Mouse (Mus musculus) ES-Bruce4 (cell line): ENCODE data around the gene Cnnm2. TPM values are rescaled to one million over a fixed set of nuclear protein-coding genes. Genes with fewer than 3 reads are reported as not detected.

ENCODE experiments used
- H3K27ac ChIP-seq: 2 replicates; pipeline ENCODE4 v1.5.1; 2012; ENCODE audit warnings: low read length, inconsistent platforms; ENCODE audit not compliant: insufficient read depth
- H3K27me3 ChIP-seq: 2 replicates; pipeline ENCODE4 v1.6.1; 2012; ENCODE audit warnings: mild to moderate bottlenecking, low read length, inconsistent platforms; ENCODE audit not compliant: control insufficient read depth, poor library complexity, insufficient read depth, severe bottlenecking
- H3K36me3 ChIP-seq: 2 replicates; pipeline ENCODE4 v1.6.1; 2012; ENCODE audit warnings: inconsistent platforms, mild to moderate bottlenecking, low read length, moderate library complexity; ENCODE audit not compliant: control insufficient read depth, poor library complexity, insufficient read depth, severe bottlenecking
- H3K4me1 ChIP-seq: one replicate; pipeline ENCODE4 v1.8.1; 2011; ENCODE audit warnings: low read length; ENCODE audit not compliant: control insufficient read depth, insufficient read depth
- H3K4me3 ChIP-seq: 2 replicates; pipeline ENCODE4 v1.5.1; 2011; ENCODE audit warnings: low read depth, mild to moderate bottlenecking, low read length
- H3K9ac ChIP-seq: 2 replicates; pipeline ENCODE4 v1.6.1; 2012; ENCODE audit warnings: low read depth, mild to moderate bottlenecking, inconsistent platforms; ENCODE audit not compliant: poor library complexity, severe bottlenecking
- H3K9me3 ChIP-seq: replicated peaks from 2 replicates; pipeline ENCODE4 v1.6.1; 2012; ENCODE audit warnings: mild to moderate bottlenecking, low read length, inconsistent platforms; ENCODE audit not compliant: control insufficient read depth, poor library complexity, insufficient read depth, severe bottlenecking
- CTCF ChIP-seq: IDR thresholded peaks from one replicate; pipeline ENCODE4 v1.8.1; 2011; ENCODE audit warnings: low read depth, low read length
- EP300 ChIP-seq: IDR thresholded peaks from 2 replicates; pipeline ENCODE4 v1.6.1; 2011; ENCODE audit warnings: low read depth, low read length; ENCODE audit not compliant: insufficient read depth
- POLR2A ChIP-seq: IDR thresholded peaks from one replicate; pipeline ENCODE4 v1.8.1; 2011; ENCODE audit warnings: low read length; ENCODE audit not compliant: insufficient read depth
- polyA plus RNA-seq: library from polyadenylated mRNA; stranded (reverse); fragments of >200 nt; gene quantifications from 2 replicates; pipeline ENCODE4 v1.2.4, GENCODE M21; 2011; ENCODE audit warnings: low read depth; ENCODE audit not compliant: missing spikeins, insufficient read depth, insufficient read length

Cnnm2 gene
- polyA plus RNA-seq, 1 experiment = 14.8 TPM

DNA sequence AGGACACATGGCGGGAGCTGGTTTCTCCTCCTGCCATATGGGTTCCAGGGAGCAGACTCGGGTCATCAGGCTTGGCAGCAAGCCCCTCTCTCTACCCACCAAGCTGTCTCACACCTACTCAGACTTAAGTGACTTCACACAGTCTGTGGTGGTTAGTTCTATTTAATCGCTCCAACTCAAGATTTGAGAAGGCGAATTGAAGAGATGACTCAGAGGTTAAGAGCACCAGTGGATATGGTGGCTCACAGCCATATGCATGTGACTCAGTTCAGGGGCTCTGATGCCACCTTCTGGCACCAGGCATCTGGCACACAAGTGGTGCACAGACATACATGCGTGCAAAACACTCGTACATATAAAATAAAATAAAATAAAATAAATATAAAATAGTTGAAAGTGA is 43.4 kb downstream of the Cnnm2 start:
- no peak for TF ChIP-seq EP300
- no peak for TF ChIP-seq POLR2A
- peak; percentile 2 for TF ChIP-seq CTCF
- Histone ChIP-seq H3K27ac (no peak overlapping the region), H3K9ac (no peak overlapping the region)

DNA sequence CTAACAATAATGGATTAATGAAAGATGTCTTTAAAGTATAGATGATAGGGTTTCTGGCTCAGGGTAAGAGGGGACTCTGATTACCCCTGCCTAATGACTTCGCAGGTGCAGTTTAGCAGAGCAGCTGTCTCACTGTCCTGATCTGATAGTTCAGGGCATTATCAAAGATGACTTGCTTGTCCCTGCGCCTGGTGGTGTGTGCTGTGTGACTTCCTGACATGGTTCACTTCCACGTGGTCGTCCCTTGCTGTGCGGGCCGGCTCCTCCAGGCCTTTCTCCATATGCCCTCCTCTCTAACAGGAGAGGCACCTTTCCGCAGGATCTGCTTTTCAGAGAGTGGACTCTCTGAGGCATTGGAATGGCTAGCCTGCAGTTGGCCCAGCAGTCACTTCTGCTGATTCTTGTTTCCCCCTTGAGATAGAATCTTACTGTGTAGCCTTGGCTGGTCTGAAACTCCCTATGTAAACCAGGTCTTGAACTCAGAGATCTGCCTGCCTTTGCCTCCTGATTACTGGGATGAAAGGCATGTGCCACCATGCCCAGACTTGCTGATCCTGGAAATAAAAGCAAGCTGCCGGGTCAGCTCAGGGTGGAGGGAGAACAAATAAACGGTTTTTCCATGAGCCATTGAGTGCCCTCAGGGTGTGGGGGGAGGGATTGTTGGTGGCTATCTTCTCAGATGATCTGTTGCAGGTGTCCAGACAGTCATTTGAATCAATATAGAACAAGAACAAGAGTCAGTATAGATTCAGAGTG is 44.7 kb downstream of the Cnnm2 start:
- no peak for TF ChIP-seq POLR2A
- TF ChIP-seq EP300 = peak; percentile 81
- no peaks in the 10 kb centered on the region for H3K9me3 ChIP-seq
- H3K27ac ChIP-seq = peak overlapping the region; percentile 70
- no peak overlapping the region for H3K4me3 ChIP-seq
- 0 out of 2 replicates have a peak overlapping the region, but pooled peaks have one; percentile 28 for H3K9ac ChIP-seq
- H3K36me3 ChIP-seq = no peaks in the 10 kb centered on the region
- peaks cover 10% of the 10 kb centered on the region for H3K4me1 ChIP-seq
- H3K27me3 ChIP-seq = no peaks in the 10 kb centered on the region

More for the DNA sequence above, 43.4 kb downstream of the Cnnm2 start:
- no peaks in the 10 kb centered on the region for H3K27me3 ChIP-seq
- no peak overlapping the region for H3K4me3 ChIP-seq
- no peaks in the 10 kb centered on the region for H3K36me3 ChIP-seq
- H3K4me1 ChIP-seq = peaks cover 10% of the 10 kb centered on the region
- H3K9me3 ChIP-seq = no peaks in the 10 kb centered on the region

DNA sequence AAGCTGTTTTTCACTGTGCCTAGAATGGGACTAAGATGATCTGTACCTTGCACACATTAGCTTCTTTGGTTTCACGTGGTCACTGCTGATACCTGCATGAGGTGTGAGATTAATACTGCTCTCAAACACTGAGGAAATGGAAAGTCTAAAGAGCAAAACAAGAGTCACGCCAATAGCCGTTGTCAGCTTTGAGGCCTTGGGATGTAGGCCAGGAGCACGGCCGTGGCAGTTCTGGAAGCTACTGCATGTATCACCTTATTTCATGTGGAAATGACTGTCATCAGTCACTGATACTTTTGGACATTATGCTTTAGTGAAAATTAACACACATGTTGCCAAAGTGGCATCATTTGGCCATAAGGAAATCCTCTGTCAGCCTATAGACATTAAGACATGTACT is 46.9 kb downstream of the Cnnm2 start:
- H3K36me3 ChIP-seq = no peaks in the 10 kb centered on the region
- H3K4me3 ChIP-seq = no peak overlapping the region
- H3K27ac ChIP-seq = no peak overlapping the region
- no peaks in the 10 kb centered on the region for H3K9me3 ChIP-seq
- H3K4me1 ChIP-seq = peaks cover 10% of the 10 kb centered on the region
- TF ChIP-seq POLR2A (no peak), CTCF (no peak), EP300 (no peak)
- H3K9ac ChIP-seq = no peak overlapping the region
- H3K27me3 ChIP-seq = no peaks in the 10 kb centered on the region

DNA sequence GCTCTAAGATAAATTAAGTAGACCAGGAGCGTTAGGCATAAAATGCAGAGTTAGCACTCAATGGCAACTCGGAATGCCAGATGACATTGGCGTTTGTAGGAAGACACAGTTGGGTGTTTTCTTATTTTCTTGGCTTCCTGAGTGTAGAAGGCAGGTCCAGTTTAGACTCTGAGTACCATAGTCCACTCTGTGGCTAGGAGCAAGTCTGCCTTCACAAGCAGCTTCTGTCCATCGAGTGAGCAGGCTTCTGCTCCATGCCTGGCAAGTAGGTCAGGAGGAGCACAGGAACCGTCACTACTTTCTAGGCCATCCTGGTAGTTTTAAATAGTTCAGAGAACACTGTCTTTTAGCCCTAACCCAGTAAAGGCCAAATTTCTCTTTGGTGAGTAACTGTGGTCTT is 47.6 kb downstream of the Cnnm2 start:
- Histone ChIP-seq H3K4me3 (no peak overlapping the region), H3K27ac (no peak overlapping the region), H3K9ac (no peak overlapping the region), H3K4me1 (peaks cover 8% of the 10 kb centered on the region), H3K27me3 (no peaks in the 10 kb centered on the region), H3K9me3 (no peaks in the 10 kb centered on the region), H3K36me3 (no peaks in the 10 kb centered on the region; the same call in 1 of the 2 replicates)
- TF ChIP-seq CTCF (no peak), POLR2A (no peak), EP300 (no peak)

DNA sequence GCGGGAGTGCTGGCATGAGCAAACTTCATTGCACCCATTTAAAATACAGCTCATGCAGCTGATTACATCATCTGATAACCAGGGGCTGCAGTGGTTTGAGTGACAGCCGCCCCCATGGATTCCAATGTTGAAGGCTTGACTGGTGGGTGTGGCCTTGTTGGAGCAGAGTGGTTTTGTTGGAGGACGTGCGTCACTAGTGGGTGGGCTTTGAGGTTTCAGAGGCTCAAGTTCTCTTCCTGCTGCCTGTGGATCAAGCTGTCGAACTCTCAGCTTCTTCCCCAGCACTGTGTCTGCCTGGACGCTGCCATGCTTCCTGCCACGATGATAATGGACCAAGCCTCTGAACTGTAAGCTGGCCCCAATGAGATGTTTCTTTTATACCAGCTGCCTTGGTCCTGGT is 57.9 kb downstream of the Cnnm2 start:
- TF ChIP-seq CTCF (no peak), EP300 (no peak), POLR2A (no peak)

DNA sequence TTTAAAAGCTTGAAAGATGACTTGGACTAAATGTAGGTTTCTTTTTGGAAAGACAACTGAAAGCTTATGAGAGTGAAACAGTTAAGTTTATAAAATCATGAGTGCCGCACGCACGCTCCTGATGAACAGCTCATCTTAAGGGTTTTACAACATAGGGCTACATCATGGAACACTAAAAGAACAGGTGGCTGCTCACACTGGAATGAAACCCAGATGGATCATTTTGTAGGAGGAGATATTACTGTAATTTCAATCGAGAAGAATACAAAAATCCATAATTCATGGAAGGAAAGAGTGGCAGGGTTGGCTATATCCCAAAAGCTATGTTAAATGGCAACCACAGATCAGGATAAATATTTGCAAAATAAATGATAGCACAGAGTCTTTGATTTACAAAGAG is 61.1 kb downstream of the Cnnm2 start:
- Histone ChIP-seq H3K4me1 (no peaks in the 10 kb centered on the region), H3K9me3 (no peaks in the 10 kb centered on the region), H3K36me3 (no peaks in the 10 kb centered on the region), H3K9ac (no peak overlapping the region), H3K27ac (no peak overlapping the region), H3K27me3 (no peaks in the 10 kb centered on the region), H3K4me3 (no peak overlapping the region)
- TF ChIP-seq EP300 = no peak
- no peak for TF ChIP-seq POLR2A
- no peak for TF ChIP-seq CTCF

More for the DNA sequence above, 57.9 kb downstream of the Cnnm2 start:
- no peaks in the 10 kb centered on the region for H3K4me1 ChIP-seq
- H3K27ac ChIP-seq = no peak overlapping the region
- H3K9me3 ChIP-seq = no peaks in the 10 kb centered on the region
- H3K9ac ChIP-seq = no peak overlapping the region
- no peaks in the 10 kb centered on the region for H3K36me3 ChIP-seq
- peak overlapping the region; percentile 13; the same call in 1 of the 2 replicates for H3K4me3 ChIP-seq
- H3K27me3 ChIP-seq = no peaks in the 10 kb centered on the region
